ENCODE assay signal across 10 mouse cellular contexts in genomic region chr4:106613560-106613959, GRCm38 (mm10). TPM values are rescaled to one million over a fixed set of nuclear protein-coding genes. Genes with fewer than 3 reads are reported as not detected.
DNase-seq lines count a peak whose midpoint lies in the region; ATAC-seq and TF ChIP-seq lines count a peak whose summit lies in the region.
"Had no signal": no experiment of that assay in that cellular context is flagged by ENCODE, and none has a peak within 500 bp of the region (broad histone marks: within the 10 kb centered on the region; RNA-seq: fewer than 3 reads in every experiment).

No protein-coding gene starts in this region.

- H3K27me3 ChIP-seq in lung, embryonic 14.5 days (ENCODE audit: insufficient read depth, low read length), result no peaks in the 10 kb centered on the region
- 0 out of 2 replicates have a peak, but pooled peaks cover 2% of the 10 kb centered on the region for H3K27me3 ChIP-seq in hindbrain, embryonic 11.5 days (ENCODE audit: control insufficient read depth, insufficient read depth, low read length)
- H3K27me3 ChIP-seq: hindbrain, embryonic 15.5 days had no signal

- H3K36me3 ChIP-seq in lung, embryonic 14.5 days (ENCODE audit: insufficient read depth), result no peaks in the 10 kb centered on the region
- H3K36me3 ChIP-seq in hindbrain, embryonic 11.5 days (ENCODE audit: control insufficient read depth, insufficient read depth, low read length), result no peaks in the 10 kb centered on the region
- H3K36me3 ChIP-seq: hindbrain, embryonic 15.5 days had no signal

- H3K4me1 ChIP-seq in lung, embryonic 14.5 days (ENCODE audit: insufficient read depth), result no peaks in the 10 kb centered on the region
- H3K4me1 ChIP-seq in hindbrain, embryonic 11.5 days (replicated peaks; ENCODE audit: control insufficient read depth, insufficient read depth, low read length), result peaks cover 2% of the 10 kb centered on the region; the same call in 1 of the 2 replicates

- H3K9me3 ChIP-seq in lung, embryonic 14.5 days (ENCODE audit: low read depth, low read length), result no peaks in the 10 kb centered on the region
- H3K9me3 ChIP-seq in hindbrain, embryonic 11.5 days (ENCODE audit: control insufficient read depth, low read length), result no peaks in the 10 kb centered on the region
- H3K9me3 ChIP-seq: hindbrain, embryonic 15.5 days had no signal

- no peak for TF ChIP-seq CTCF in lung, embryonic 14.5 days (IDR thresholded peaks at IDR 0.05; ENCODE audit: low read depth)

- no peak overlapping the region for H3K4me2 ChIP-seq in lung, embryonic 14.5 days
- H3K4me2 ChIP-seq in hindbrain, embryonic 11.5 days (replicated peaks; ENCODE audit: low read depth, low read length), result no peak overlapping the region
- H3K4me2 ChIP-seq: hindbrain, embryonic 15.5 days had no signal

- DNase-seq in lung, embryonic 14.5 days, result no peak
- DNase-seq in lung, adult 18-20 months, result no peak
- peak; percentile 83 for DNase-seq in NIH3T3 (ENCODE audit: low read depth)
- DNase-seq in liver, result peak; percentile 82
- DNase-seq in thymus, postnatal 25 days, result peak; percentile 54
- no peak for DNase-seq in kidney, adult 11 months
- DNase-seq in lung, postnatal 14 days, result no peak
- DNase-seq in hindbrain, embryonic 11.5 days (ENCODE audit: low spot score), result no peak

- no peak overlapping the region for H3K27ac ChIP-seq in lung, embryonic 14.5 days (ENCODE audit: low read depth)
- no peak overlapping the region for H3K27ac ChIP-seq in hindbrain, embryonic 11.5 days (ENCODE audit: low read depth, low read length)
- H3K27ac ChIP-seq: gastrocnemius, adult 2 months; hindbrain, embryonic 15.5 days had no signal

- H3K9ac ChIP-seq in lung, embryonic 14.5 days, result peak overlapping the region; percentile 18; the same call in 1 of the 2 replicates
- H3K9ac ChIP-seq in hindbrain, embryonic 11.5 days (ENCODE audit: low read depth, low read length), result no peak overlapping the region
- H3K9ac ChIP-seq: hindbrain, embryonic 15.5 days had no signal

- no peak overlapping the region for H3K4me3 ChIP-seq in lung, embryonic 14.5 days (ENCODE audit: low read depth, low read length)
- no peak overlapping the region for H3K4me3 ChIP-seq in hindbrain, embryonic 11.5 days (ENCODE audit: low read depth, low read length)
- H3K4me3 ChIP-seq: gastrocnemius, adult 2 months; hindbrain, embryonic 15.5 days had no signal

- 57% methylated on average over 3 of the region's 3 CpGs for WGBS in lung, embryonic 14.5 days
- 74% methylated on average over 3 of the region's 3 CpGs for WGBS in hindbrain, embryonic 11.5 days

- ATAC-seq in lung, embryonic 14.5 days (ENCODE audit: insufficient read depth), result no peak
- ATAC-seq in hindbrain, embryonic 11.5 days (ENCODE audit: low FRiP score), result no peak

RNA-seq across cellular contexts. Expression of gene Lexm, which starts 3.5 kb away (rescaled TPM):
- polyA plus RNA-seq in lung, embryonic 14.5 days (2014; fragmentation: Nextera tagmentation; extraction: Ambion mirVana), result not detected in 2 replicates
- 0.17 and 0.19 TPM in 2 replicates for polyA plus RNA-seq in hindbrain, embryonic 11.5 days (2014; fragmentation: Nextera tagmentation; extraction: Ambion mirVana)
- polyA plus RNA-seq: hindbrain, embryonic 15.5 days had no signal

RNA-seq across cellular contexts. Expression of gene Ttc22, which starts 8.7 kb away (rescaled TPM):
- polyA plus RNA-seq in lung, embryonic 14.5 days (2014; fragmentation: Nextera tagmentation; extraction: Ambion mirVana), result 0.92 and 1.1 TPM in 2 replicates
- polyA plus RNA-seq in hindbrain, embryonic 11.5 days (2014; fragmentation: Nextera tagmentation; extraction: Ambion mirVana), result 0.08 and 0.13 TPM in 2 replicates

RNA-seq across cellular contexts. Expression of gene Pars2, which starts 37.3 kb away (rescaled TPM):
- 14.3 and 14.5 TPM in 2 replicates for polyA plus RNA-seq in lung, embryonic 14.5 days (2014; fragmentation: Nextera tagmentation; extraction: Ambion mirVana)
- 9.6 and 10.3 TPM in 2 replicates for polyA plus RNA-seq in hindbrain, embryonic 11.5 days (2014; fragmentation: Nextera tagmentation; extraction: Ambion mirVana)

RNA-seq across cellular contexts. Expression of gene Dhcr24, which starts 52.7 kb away (rescaled TPM):
- polyA plus RNA-seq in lung, embryonic 14.5 days (2014; fragmentation: Nextera tagmentation; extraction: Ambion mirVana), result 22.5 and 25.0 TPM in 2 replicates
- polyA plus RNA-seq in hindbrain, embryonic 11.5 days (2014; fragmentation: Nextera tagmentation; extraction: Ambion mirVana), result 29.6 and 34.9 TPM in 2 replicates

Comparison
In these comparisons a context has a peak if more than half of its experiments do, and no peak if none do; other contexts are left out.
1. DNase-seq: peak in NIH3T3 (single experiment), liver (single experiment) and thymus, postnatal 25 days (single experiment); none in lung, embryonic 14.5 days (single experiment), lung, adult 18-20 months (0 of 2), kidney, adult 11 months (single experiment), lung, postnatal 14 days (single experiment) and hindbrain, embryonic 11.5 days (single experiment).